Mouse (Mus musculus): ENCODE measurements around the gene Mrpl36. TPM values are rescaled to one million over a fixed set of nuclear protein-coding genes. Genes with fewer than 3 reads are reported as not detected.

Mrpl36 gene
- polyA plus RNA-seq, 1 experiment, result 29.1 TPM

GRCm38 (mm10) chr13:73346743-73347142 lies 18.4 kb downstream of the Mrpl36 start:
- no peak for TF ChIP-seq POLR2A (IDR thresholded peaks at IDR 0.05; ENCODE audit: control insufficient read depth, low read depth, low read length)
- no peak for TF ChIP-seq CTCF (IDR thresholded peaks at IDR 0.05; ENCODE audit: control insufficient read depth, insufficient read depth, insufficient replicate concordance, low read depth, low read length)
- Histone ChIP-seq H3K27me3 (ENCODE audit: control insufficient read depth, insufficient read depth, low read length) (no peaks in the 10 kb centered on the region), H3K4me1 (ENCODE audit: control insufficient read depth, insufficient read depth, low read length) (no peaks in the 10 kb centered on the region), H3K27ac (ENCODE audit: control insufficient read depth, insufficient read depth, low read depth, low read length) (no peak overlapping the region), H3K4me3 (ENCODE audit: control insufficient read depth, low read depth, low read length) (no peak overlapping the region), H3K36me3 (ENCODE audit: control insufficient read depth, insufficient read depth, low read length) (no peaks in the 10 kb centered on the region)

DNA sequence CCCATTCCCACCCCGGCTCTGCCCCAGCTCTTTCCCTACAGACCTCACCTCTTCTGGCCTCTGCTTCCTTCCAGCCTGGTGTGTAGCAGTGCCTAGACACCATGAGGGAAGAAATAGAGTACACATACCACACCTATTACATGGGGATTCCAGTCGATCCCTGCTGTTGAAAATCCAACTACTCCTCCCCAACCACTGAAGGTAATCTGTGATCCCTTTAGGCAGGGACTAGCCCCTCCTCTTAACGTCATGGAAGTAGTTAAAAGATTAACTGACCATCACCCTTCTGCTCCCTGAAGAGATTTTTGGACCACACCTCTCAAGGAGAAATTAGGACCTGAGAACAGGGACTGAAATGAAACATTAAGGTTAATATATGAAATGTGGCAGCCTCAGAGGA lies 18.9 kb downstream of the Mrpl36 start:
- Histone ChIP-seq H3K36me3 (ENCODE audit: control insufficient read depth, insufficient read depth, low read length) (no peaks in the 10 kb centered on the region), H3K4me1 (ENCODE audit: control insufficient read depth, insufficient read depth, low read length) (no peaks in the 10 kb centered on the region), H3K27me3 (ENCODE audit: control insufficient read depth, insufficient read depth, low read length) (no peaks in the 10 kb centered on the region), H3K4me3 (ENCODE audit: control insufficient read depth, low read depth, low read length) (no peak overlapping the region), H3K27ac (ENCODE audit: control insufficient read depth, insufficient read depth, low read depth, low read length) (no peak overlapping the region)
- TF ChIP-seq POLR2A (IDR thresholded peaks at IDR 0.05; ENCODE audit: control insufficient read depth, low read depth, low read length) (no peak), CTCF (IDR thresholded peaks at IDR 0.05; ENCODE audit: control insufficient read depth, insufficient read depth, insufficient replicate concordance, low read depth, low read length) (no peak)

DNA sequence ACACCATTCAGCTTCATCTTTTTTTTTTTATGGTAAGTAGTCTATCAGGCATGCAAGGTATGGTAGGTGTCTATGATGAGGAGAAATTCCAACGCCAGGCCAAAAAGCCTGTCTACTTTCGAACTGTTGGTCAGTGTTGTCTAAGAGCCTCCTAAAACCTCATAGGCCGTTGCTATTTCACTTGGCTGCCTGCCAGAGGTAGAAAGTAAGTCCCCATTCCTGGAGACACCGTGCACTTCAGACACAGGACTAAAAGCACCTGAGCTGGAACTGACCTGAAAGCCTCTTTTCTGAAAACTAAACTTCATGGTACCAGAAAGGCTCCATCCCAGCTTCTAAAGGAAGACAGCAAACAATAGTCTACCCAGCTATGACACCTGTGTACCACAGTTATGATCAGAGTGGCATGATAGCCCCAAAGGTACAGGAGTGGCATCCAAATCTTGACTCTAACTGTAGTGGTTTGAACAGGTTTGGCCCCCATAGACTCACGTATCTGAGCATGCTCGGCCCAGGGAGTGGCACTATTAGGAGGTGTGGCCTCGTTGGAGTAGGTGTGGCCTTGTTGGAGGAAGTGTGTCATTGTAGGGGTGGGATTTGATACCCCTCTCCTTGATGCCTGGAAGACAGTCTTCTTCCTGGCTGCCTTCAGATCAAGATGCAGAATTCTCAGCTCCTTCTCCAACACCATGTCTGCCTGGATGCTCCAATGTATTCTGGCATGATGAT lies 19.8 kb downstream of the Mrpl36 start:
- Histone ChIP-seq H3K4me3 (ENCODE audit: control insufficient read depth, low read depth, low read length) (no peak overlapping the region), H3K36me3 (ENCODE audit: control insufficient read depth, insufficient read depth, low read length) (no peaks in the 10 kb centered on the region), H3K27ac (ENCODE audit: control insufficient read depth, insufficient read depth, low read depth, low read length) (no peak overlapping the region), H3K4me1 (ENCODE audit: control insufficient read depth, insufficient read depth, low read length) (no peaks in the 10 kb centered on the region), H3K27me3 (ENCODE audit: control insufficient read depth, insufficient read depth, low read length) (no peaks in the 10 kb centered on the region)
- TF ChIP-seq POLR2A (IDR thresholded peaks at IDR 0.05; ENCODE audit: control insufficient read depth, low read depth, low read length) (no peak), CTCF (IDR thresholded peaks at IDR 0.05; ENCODE audit: control insufficient read depth, insufficient read depth, insufficient replicate concordance, low read depth, low read length) (no peak)

DNA sequence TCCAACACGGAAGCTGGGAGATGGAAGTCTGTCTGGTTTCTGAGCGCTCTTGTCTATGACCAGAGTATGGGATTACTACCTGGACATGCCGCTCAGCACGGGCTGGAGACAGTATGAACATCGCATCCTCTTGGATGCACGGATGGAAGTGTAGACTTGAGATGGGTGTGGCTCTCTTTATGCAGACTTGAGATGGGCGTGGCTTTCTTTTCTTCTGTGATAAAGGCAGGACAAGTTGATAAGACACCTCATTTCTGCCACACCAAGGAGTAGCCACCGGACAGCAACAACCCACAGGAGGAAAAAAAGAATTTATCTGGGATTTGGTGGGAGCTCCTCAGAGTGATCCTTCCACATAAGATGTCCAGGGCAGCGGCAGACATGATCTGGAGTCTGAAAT lies 22.4 kb downstream of the Mrpl36 start:
- no peaks in the 10 kb centered on the region for H3K27me3 ChIP-seq (ENCODE audit: control insufficient read depth, insufficient read depth, low read length)
- TF ChIP-seq CTCF (IDR thresholded peaks at IDR 0.05; ENCODE audit: control insufficient read depth, insufficient read depth, insufficient replicate concordance, low read depth, low read length) (no peak), POLR2A (IDR thresholded peaks at IDR 0.05; ENCODE audit: control insufficient read depth, low read depth, low read length) (no peak)
- no peak overlapping the region for H3K4me3 ChIP-seq (ENCODE audit: control insufficient read depth, low read depth, low read length)
- no peaks in the 10 kb centered on the region for H3K4me1 ChIP-seq (ENCODE audit: control insufficient read depth, insufficient read depth, low read length)
- H3K36me3 ChIP-seq (ENCODE audit: control insufficient read depth, insufficient read depth, low read length), result no peaks in the 10 kb centered on the region
- H3K27ac ChIP-seq (ENCODE audit: control insufficient read depth, insufficient read depth, low read depth, low read length), result no peak overlapping the region

DNA sequence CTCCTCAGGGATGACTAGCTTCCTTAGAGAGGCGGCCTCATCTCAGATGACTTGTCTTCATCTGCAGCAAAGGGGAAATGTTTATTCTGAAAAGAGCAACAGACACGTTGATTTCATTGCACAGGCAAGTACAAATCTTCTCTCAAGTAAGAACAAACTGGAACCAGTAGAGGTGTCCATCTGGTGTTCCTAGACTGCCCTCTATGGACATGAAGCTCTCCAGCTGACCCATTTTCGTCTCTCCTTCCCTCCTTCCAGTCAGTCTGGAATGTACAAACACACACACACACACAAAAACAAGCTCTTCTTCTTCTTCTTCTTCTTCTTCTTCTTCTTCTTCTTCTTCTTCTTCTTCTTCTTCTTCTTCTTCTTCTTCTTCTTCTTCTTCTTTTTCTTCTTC lies 23.6 kb downstream of the Mrpl36 start:
- Histone ChIP-seq H3K4me1 (ENCODE audit: control insufficient read depth, insufficient read depth, low read length) (no peaks in the 10 kb centered on the region), H3K27me3 (ENCODE audit: control insufficient read depth, insufficient read depth, low read length) (no peaks in the 10 kb centered on the region), H3K4me3 (ENCODE audit: control insufficient read depth, low read depth, low read length) (no peak overlapping the region), H3K36me3 (ENCODE audit: control insufficient read depth, insufficient read depth, low read length) (no peaks in the 10 kb centered on the region), H3K27ac (ENCODE audit: control insufficient read depth, insufficient read depth, low read depth, low read length) (no peak overlapping the region)
- no peak for TF ChIP-seq CTCF (IDR thresholded peaks at IDR 0.05; ENCODE audit: control insufficient read depth, insufficient read depth, insufficient replicate concordance, low read depth, low read length)

- Histone ChIP-seq H3K4me3 (ENCODE audit: control insufficient read depth, low read depth, low read length) (no peak overlapping the region; the same call in 1 of the 2 replicates), H3K36me3 (ENCODE audit: control insufficient read depth, insufficient read depth, low read length) (no peaks in the 10 kb centered on the region), H3K4me1 (ENCODE audit: control insufficient read depth, insufficient read depth, low read length) (no peaks in the 10 kb centered on the region), H3K27me3 (ENCODE audit: control insufficient read depth, insufficient read depth, low read length) (no peaks in the 10 kb centered on the region), H3K27ac (ENCODE audit: control insufficient read depth, insufficient read depth, low read depth, low read length) (no peak overlapping the region)
- TF ChIP-seq POLR2A (IDR thresholded peaks at IDR 0.05; ENCODE audit: control insufficient read depth, low read depth, low read length) (no peak), CTCF (IDR thresholded peaks at IDR 0.05; ENCODE audit: control insufficient read depth, insufficient read depth, insufficient replicate concordance, low read depth, low read length) (no peak)
Observed at GRCm38 (mm10) chr13:73352491-73352890, 24.2 kb downstream of the Mrpl36 start.

- Histone ChIP-seq H3K4me1 (ENCODE audit: control insufficient read depth, insufficient read depth, low read length) (no peaks in the 10 kb centered on the region), H3K4me3 (ENCODE audit: control insufficient read depth, low read depth, low read length) (no peak overlapping the region), H3K27ac (ENCODE audit: control insufficient read depth, insufficient read depth, low read depth, low read length) (no peak overlapping the region), H3K27me3 (ENCODE audit: control insufficient read depth, insufficient read depth, low read length) (no peaks in the 10 kb centered on the region), H3K36me3 (ENCODE audit: control insufficient read depth, insufficient read depth, low read length) (no peaks in the 10 kb centered on the region)
- no peak for TF ChIP-seq CTCF (IDR thresholded peaks at IDR 0.05; ENCODE audit: control insufficient read depth, insufficient read depth, insufficient replicate concordance, low read depth, low read length)
- no peak for TF ChIP-seq POLR2A (IDR thresholded peaks at IDR 0.05; ENCODE audit: control insufficient read depth, low read depth, low read length)
Observed at GRCm38 (mm10) chr13:73357106-73357505, 28.8 kb downstream of the Mrpl36 start.

All from testis, adult 2 months (tissue).